Mouse (Mus musculus): ENCODE data around the gene Prkaa1. TPM values are rescaled to one million over a fixed set of nuclear protein-coding genes. Genes with fewer than 3 reads are reported as not detected.
A peak's percentile ranks its signal among the peaks of the same experiment; 100 is the strongest.
"Not testable (repeated sequence)": the region's sequence is repeated elsewhere in the genome, so short reads cannot be mapped to it uniquely, and the experiment has no call there.

Gene Prkaa1
- polyA plus RNA-seq, 1 experiment from 2014 or later = 16.1 TPM

- not testable (repeated sequence) for H3K4me2 ChIP-seq; H3K36me3 ChIP-seq; H3K4me1 ChIP-seq (replicated peaks); H3K27me3 ChIP-seq; ATAC-seq (ENCODE audit: insufficient number of reproducible peaks, insufficient read depth, low FRiP score, low TSS enrichment, low read depth); H3K9ac ChIP-seq (replicated peaks); H3K9me3 ChIP-seq; H3K4me3 ChIP-seq (replicated peaks); H3K27ac ChIP-seq
- 87% methylated on average over 14 of the region's 14 CpGs for WGBS
Observed at GRCm38 (mm10) chr15:5130887-5131668, 12.6 kb upstream of the Prkaa1 start.

GRCm38 (mm10) chr15:5133301-5133700 lies 10.4 kb upstream of the Prkaa1 start:
- no peak for ATAC-seq (ENCODE audit: insufficient number of reproducible peaks, insufficient read depth, low FRiP score, low TSS enrichment, low read depth)
- WGBS = 76% methylated on average over 3 of the region's 3 CpGs

GRCm38 (mm10) chr15:5134179-5134578 lies 9.5 kb upstream of the Prkaa1 start:
- Histone ChIP-seq H3K27ac (no peak overlapping the region), H3K36me3 (no peaks in the 10 kb centered on the region), H3K9me3 (no peaks in the 10 kb centered on the region), H3K9ac (replicated peaks) (no peak overlapping the region), H3K27me3 (no peaks in the 10 kb centered on the region), H3K4me1 (replicated peaks) (no peaks in the 10 kb centered on the region), H3K4me2 (no peak overlapping the region), H3K4me3 (replicated peaks) (no peak overlapping the region)
- WGBS = 84% methylated on average over 3 of the region's 3 CpGs
- ATAC-seq (ENCODE audit: insufficient number of reproducible peaks, insufficient read depth, low FRiP score, low TSS enrichment, low read depth) = no peak

More at GRCm38 (mm10) chr15:5133301-5133700, 10.4 kb upstream of the Prkaa1 start:
- Histone ChIP-seq H3K36me3 (no peaks in the 10 kb centered on the region), H3K9me3 (no peaks in the 10 kb centered on the region), H3K27ac (no peak overlapping the region), H3K27me3 (no peaks in the 10 kb centered on the region), H3K4me3 (replicated peaks) (no peak overlapping the region), H3K4me2 (no peak overlapping the region), H3K4me1 (replicated peaks) (no peaks in the 10 kb centered on the region), H3K9ac (replicated peaks) (no peak overlapping the region)

- Histone ChIP-seq H3K4me3 (replicated peaks) (no peak overlapping the region), H3K27ac (no peak overlapping the region), H3K27me3 (no peaks in the 10 kb centered on the region), H3K9ac (replicated peaks) (no peak overlapping the region), H3K36me3 (no peaks in the 10 kb centered on the region), H3K4me2 (no peak overlapping the region), H3K9me3 (no peaks in the 10 kb centered on the region), H3K4me1 (replicated peaks) (no peaks in the 10 kb centered on the region)
- WGBS = 74% methylated on average over 8 of the region's 8 CpGs
- no peak for ATAC-seq (ENCODE audit: insufficient number of reproducible peaks, insufficient read depth, low FRiP score, low TSS enrichment, low read depth)
Observed at GRCm38 (mm10) chr15:5134945-5135483, 8.6 kb upstream of the Prkaa1 start.

- no peak overlapping the region for H3K4me2 ChIP-seq
- ATAC-seq (ENCODE audit: insufficient number of reproducible peaks, insufficient read depth, low FRiP score, low TSS enrichment, low read depth) = no peak
Observed at GRCm38 (mm10) chr15:5138021-5138856, 5.4 kb upstream of the Prkaa1 start.

GRCm38 (mm10) chr15:5139366-5139765 lies 4.3 kb upstream of the Prkaa1 start:
- Histone ChIP-seq H3K4me3 (replicated peaks) (no peak overlapping the region), H3K27me3 (no peaks in the 10 kb centered on the region), H3K27ac (no peak overlapping the region), H3K9ac (replicated peaks) (no peak overlapping the region), H3K4me2 (no peak overlapping the region), H3K4me1 (replicated peaks) (no peaks in the 10 kb centered on the region), H3K9me3 (no peaks in the 10 kb centered on the region), H3K36me3 (no peaks in the 10 kb centered on the region)
- 87% methylated on average over 2 of the region's 2 CpGs for WGBS
- ATAC-seq (ENCODE audit: insufficient number of reproducible peaks, insufficient read depth, low FRiP score, low TSS enrichment, low read depth) = no peak

More at GRCm38 (mm10) chr15:5138021-5138856, 5.4 kb upstream of the Prkaa1 start:
- H3K9ac ChIP-seq (replicated peaks) = no peak overlapping the region
- H3K9me3 ChIP-seq = no peaks in the 10 kb centered on the region
- no peaks in the 10 kb centered on the region for H3K4me1 ChIP-seq (replicated peaks)
- no peaks in the 10 kb centered on the region for H3K36me3 ChIP-seq
- H3K27ac ChIP-seq = no peak overlapping the region
- WGBS = 82% methylated on average over 9 of the region's 9 CpGs
- no peak overlapping the region for H3K4me3 ChIP-seq (replicated peaks)
- H3K27me3 ChIP-seq = no peaks in the 10 kb centered on the region

- no peak overlapping the region for H3K4me2 ChIP-seq
- no peaks in the 10 kb centered on the region for H3K36me3 ChIP-seq
- H3K9me3 ChIP-seq = no peaks in the 10 kb centered on the region
- H3K4me3 ChIP-seq (replicated peaks) = no peak overlapping the region
- WGBS = 86% methylated on average over 7 of the region's 7 CpGs
- peaks cover 4% of the 10 kb centered on the region for H3K4me1 ChIP-seq (replicated peaks)
- no peak overlapping the region for H3K27ac ChIP-seq
- ATAC-seq (ENCODE audit: insufficient number of reproducible peaks, insufficient read depth, low FRiP score, low TSS enrichment, low read depth) = no peak
- H3K9ac ChIP-seq (replicated peaks) = no peak overlapping the region
- no peaks in the 10 kb centered on the region for H3K27me3 ChIP-seq
Observed at GRCm38 (mm10) chr15:5139863-5140262, 3.8 kb upstream of the Prkaa1 start.

- ATAC-seq (ENCODE audit: insufficient number of reproducible peaks, insufficient read depth, low FRiP score, low TSS enrichment, low read depth) = no peak
- Histone ChIP-seq H3K4me1 (replicated peaks) (peaks cover 9% of the 10 kb centered on the region), H3K9me3 (no peaks in the 10 kb centered on the region), H3K9ac (replicated peaks) (no peak overlapping the region), H3K27ac (no peak overlapping the region), H3K4me2 (no peak overlapping the region), H3K36me3 (no peaks in the 10 kb centered on the region), H3K27me3 (no peaks in the 10 kb centered on the region), H3K4me3 (replicated peaks) (no peak overlapping the region)
Observed at GRCm38 (mm10) chr15:5140357-5140756, 3.3 kb upstream of the Prkaa1 start.

- no peaks in the 10 kb centered on the region for H3K36me3 ChIP-seq
- no peak overlapping the region for H3K27ac ChIP-seq
- no peak overlapping the region for H3K4me3 ChIP-seq (replicated peaks)
- ATAC-seq (ENCODE audit: insufficient number of reproducible peaks, insufficient read depth, low FRiP score, low TSS enrichment, low read depth) = no peak
- peaks cover 11% of the 10 kb centered on the region for H3K4me1 ChIP-seq (replicated peaks)
- H3K27me3 ChIP-seq = no peaks in the 10 kb centered on the region
- H3K4me2 ChIP-seq = no peak overlapping the region
- no peaks in the 10 kb centered on the region for H3K9me3 ChIP-seq
- H3K9ac ChIP-seq (replicated peaks) = no peak overlapping the region
- 54% methylated on average over 5 of the region's 5 CpGs for WGBS
Observed at GRCm38 (mm10) chr15:5142047-5142446, 1.6 kb upstream of the Prkaa1 start.

GRCm38 (mm10) chr15:5142714-5143113 lies 947 bp upstream of the Prkaa1 start:
- Histone ChIP-seq H3K9ac (replicated peaks) (no peak overlapping the region), H3K4me2 (no peak overlapping the region), H3K27ac (no peak overlapping the region), H3K4me3 (replicated peaks) (no peak overlapping the region), H3K27me3 (no peaks in the 10 kb centered on the region), H3K36me3 (no peaks in the 10 kb centered on the region), H3K4me1 (replicated peaks) (peaks cover 12% of the 10 kb centered on the region), H3K9me3 (no peaks in the 10 kb centered on the region)
- 76% methylated on average over 5 of the region's 5 CpGs for WGBS
- ATAC-seq (ENCODE audit: insufficient number of reproducible peaks, insufficient read depth, low FRiP score, low TSS enrichment, low read depth) = no peak

GRCm38 (mm10) chr15:5144021-5144778 lies 539 bp downstream of the Prkaa1 start:
- no peaks in the 10 kb centered on the region for H3K36me3 ChIP-seq
- H3K9me3 ChIP-seq = no peaks in the 10 kb centered on the region
- H3K9ac ChIP-seq (replicated peaks) = peak overlapping the region; percentile 84
- no peaks in the 10 kb centered on the region for H3K27me3 ChIP-seq
- ATAC-seq (ENCODE audit: insufficient number of reproducible peaks, insufficient read depth, low FRiP score, low TSS enrichment, low read depth) = peak; percentile 81
- H3K4me3 ChIP-seq (replicated peaks) = peak overlapping the region; percentile 80
- peak overlapping the region; percentile 93 for H3K27ac ChIP-seq
- H3K4me1 ChIP-seq (replicated peaks) = peaks cover 27% of the 10 kb centered on the region
- peak overlapping the region; percentile 67 for H3K4me2 ChIP-seq
- under 1% methylated on average over 54 of the region's 61 CpGs for WGBS

Measured in limb, embryonic 12.5 days (tissue).